Mouse (Mus musculus) embryonic facial prominence, embryonic 15.5 days (tissue): Measurements from ENCODE around the gene Brd3os. TPM values are rescaled to one million over a fixed set of nuclear protein-coding genes. Genes with fewer than 3 reads are reported as not detected.
A peak's percentile ranks its signal among the peaks of the same experiment; 100 is the strongest.

ENCODE experiments used
- ATAC-seq: fragments of 200-750 bp; cut with Nextera tagmentation; 2 replicates; pipeline ENCODE4 v1.8.0; 2017; ENCODE audit warnings: low read depth, moderate TSS enrichment; ENCODE audit not compliant: insufficient number of reproducible peaks, low FRiP score, low TSS enrichment
- H3K27ac ChIP-seq: fragments of 300-500 bp; sonication (generic); replicated peaks from 2 replicates; pipeline ENCODE4 v1.5.1; 2015; ENCODE audit warnings: mild to moderate bottlenecking, inconsistent platforms
- H3K27me3 ChIP-seq: fragments of 300-500 bp; sonication (generic); 2 replicates; pipeline ENCODE4 v1.6.1; 2015; ENCODE audit warnings: inconsistent platforms
- H3K36me3 ChIP-seq: fragments of 300-500 bp; sonication (generic); 2 replicates; pipeline ENCODE4 v1.6.1; 2015; ENCODE audit warnings: mild to moderate bottlenecking, inconsistent platforms
- H3K4me1 ChIP-seq: fragments of 300-500 bp; sonication (generic); 2 replicates; pipeline ENCODE4 v1.6.1; 2015; ENCODE audit warnings: inconsistent platforms
- H3K4me2 ChIP-seq: fragments of 300-500 bp; sonication (generic); replicated peaks from 2 replicates; pipeline ENCODE4 v1.6.1; 2015; ENCODE audit warnings: mild to moderate bottlenecking, inconsistent platforms
- H3K4me3 ChIP-seq: fragments of 300-500 bp; sonication (generic); replicated peaks from 2 replicates; pipeline ENCODE4 v1.5.1; 2015; ENCODE audit warnings: mild to moderate bottlenecking, inconsistent platforms
- H3K9ac ChIP-seq: fragments of 300-500 bp; sonication (generic); 2 replicates; pipeline ENCODE4 v1.6.1; 2015; ENCODE audit warnings: inconsistent platforms
- H3K9me3 ChIP-seq: fragments of 300-500 bp; sonication (generic); replicated peaks from 2 replicates; pipeline ENCODE4 v1.6.1; 2016; ENCODE audit warnings: inconsistent platforms
- WGBS: fragments of 180-500 bp; shearing (Covaris S2); methylation state at CpG from one replicate; pipeline ENCODE4 v1.1.7; 2015; 5-methylcytosine and 5-hydroxymethylcytosine counted together
- polyA plus RNA-seq: library from polyadenylated mRNA; unstranded; fragments of >200 nt; fragmentation: Nextera tagmentation; extraction: Ambion mirVana; gene quantifications from 2 replicates; pipeline ENCODE4 v1.2.1, GENCODE M21; 2015

Brd3os gene
- polyA plus RNA-seq, 1 experiment from 2014 or later = 17.0 TPM

- Histone ChIP-seq H3K9ac (no peak overlapping the region), H3K27me3 (no peaks in the 10 kb centered on the region), H3K27ac (no peak overlapping the region), H3K4me2 (peak overlapping the region; percentile 79), H3K4me3 (peak overlapping the region; percentile 69), H3K9me3 (no peaks in the 10 kb centered on the region), H3K36me3 (peaks cover 35% of the 10 kb centered on the region), H3K4me1 (peaks cover 26% of the 10 kb centered on the region)
- 77% methylated on average over 5 of the region's 5 CpGs for WGBS
- no peak for ATAC-seq
Observed at GRCm38 (mm10) chr2:27443450-27443708, 1.3 kb downstream of the Brd3os start.

GRCm38 (mm10) chr2:27445910-27446309 lies 3.8 kb downstream of the Brd3os start:
- H3K9me3 ChIP-seq = no peaks in the 10 kb centered on the region
- no peak for ATAC-seq
- no peaks in the 10 kb centered on the region for H3K27me3 ChIP-seq
- H3K4me3 ChIP-seq = no peak overlapping the region
- no peak overlapping the region for H3K9ac ChIP-seq
- peaks cover 59% of the 10 kb centered on the region for H3K36me3 ChIP-seq
- no peak overlapping the region for H3K4me2 ChIP-seq
- 81% methylated on average over 3 of the region's 3 CpGs for WGBS
- H3K4me1 ChIP-seq = peaks cover 24% of the 10 kb centered on the region
- H3K27ac ChIP-seq = no peak overlapping the region

GRCm38 (mm10) chr2:27446812-27447211 lies 4.7 kb downstream of the Brd3os start:
- Histone ChIP-seq H3K36me3 (peaks cover 68% of the 10 kb centered on the region), H3K4me1 (peaks cover 19% of the 10 kb centered on the region), H3K4me2 (no peak overlapping the region), H3K27ac (no peak overlapping the region), H3K4me3 (no peak overlapping the region), H3K27me3 (no peaks in the 10 kb centered on the region), H3K9ac (no peak overlapping the region), H3K9me3 (no peaks in the 10 kb centered on the region)
- ATAC-seq = no peak
- 92% methylated on average over 8 of the region's 8 CpGs for WGBS

- H3K27ac ChIP-seq = no peak overlapping the region
- peaks cover 11% of the 10 kb centered on the region for H3K4me1 ChIP-seq
- peaks cover 78% of the 10 kb centered on the region for H3K36me3 ChIP-seq
- H3K27me3 ChIP-seq = no peaks in the 10 kb centered on the region
- no peak overlapping the region for H3K4me3 ChIP-seq
- ATAC-seq = no peak
- H3K9me3 ChIP-seq = no peaks in the 10 kb centered on the region
- 84% methylated on average over 5 of the region's 5 CpGs for WGBS
- H3K9ac ChIP-seq = no peak overlapping the region
- no peak overlapping the region for H3K4me2 ChIP-seq
Observed at GRCm38 (mm10) chr2:27447782-27448181, 5.7 kb downstream of the Brd3os start.

GRCm38 (mm10) chr2:27450226-27450625 lies 8.1 kb downstream of the Brd3os start:
- Histone ChIP-seq H3K4me2 (no peak overlapping the region), H3K4me3 (no peak overlapping the region), H3K27ac (no peak overlapping the region), H3K36me3 (peaks cover 92% of the 10 kb centered on the region), H3K4me1 (no peaks in the 10 kb centered on the region), H3K9me3 (no peaks in the 10 kb centered on the region), H3K9ac (no peak overlapping the region), H3K27me3 (no peaks in the 10 kb centered on the region)
- ATAC-seq = no peak
- WGBS = 85% methylated on average over 14 of the region's 14 CpGs

- Histone ChIP-seq H3K4me2 (no peak overlapping the region), H3K9me3 (no peaks in the 10 kb centered on the region), H3K27me3 (no peaks in the 10 kb centered on the region), H3K4me1 (no peaks in the 10 kb centered on the region), H3K4me3 (no peak overlapping the region), H3K27ac (no peak overlapping the region), H3K9ac (no peak overlapping the region), H3K36me3 (peaks cover 96% of the 10 kb centered on the region)
- no peak for ATAC-seq
- WGBS = 81% methylated on average over 7 of the region's 7 CpGs
Observed at GRCm38 (mm10) chr2:27459735-27460134, 17.6 kb downstream of the Brd3os start.

GRCm38 (mm10) chr2:27460163-27460562 lies 18.0 kb downstream of the Brd3os start:
- Histone ChIP-seq H3K4me1 (no peaks in the 10 kb centered on the region), H3K27ac (no peak overlapping the region), H3K27me3 (no peaks in the 10 kb centered on the region), H3K9ac (no peak overlapping the region), H3K4me2 (no peak overlapping the region), H3K4me3 (no peak overlapping the region), H3K9me3 (no peaks in the 10 kb centered on the region), H3K36me3 (peaks cover 92% of the 10 kb centered on the region)
- WGBS = 86% methylated on average over 5 of the region's 5 CpGs
- no peak for ATAC-seq

- ATAC-seq = no peak
- H3K36me3 ChIP-seq = peaks cover 93% of the 10 kb centered on the region
- WGBS = 64% methylated on average over 9 of the region's 9 CpGs
Observed at GRCm38 (mm10) chr2:27460651-27461050, 18.5 kb downstream of the Brd3os start.

GRCm38 (mm10) chr2:27461881-27462660 lies 19.9 kb downstream of the Brd3os start:
- Histone ChIP-seq H3K27ac (no peak overlapping the region), H3K9ac (no peak overlapping the region), H3K36me3 (peaks cover 89% of the 10 kb centered on the region), H3K9me3 (no peaks in the 10 kb centered on the region), H3K4me2 (no peak overlapping the region), H3K4me1 (0 out of 2 replicates have a peak, but pooled peaks cover 4% of the 10 kb centered on the region), H3K27me3 (no peaks in the 10 kb centered on the region), H3K4me3 (no peak overlapping the region)
- ATAC-seq = no peak
- WGBS = 86% methylated on average over 4 of the region's 4 CpGs

More at GRCm38 (mm10) chr2:27460651-27461050, 18.5 kb downstream of the Brd3os start:
- Histone ChIP-seq H3K9ac (no peak overlapping the region), H3K4me3 (no peak overlapping the region), H3K9me3 (no peaks in the 10 kb centered on the region), H3K4me2 (no peak overlapping the region), H3K27me3 (no peaks in the 10 kb centered on the region), H3K4me1 (no peaks in the 10 kb centered on the region), H3K27ac (no peak overlapping the region)

- H3K9me3 ChIP-seq = no peaks in the 10 kb centered on the region
- H3K27ac ChIP-seq = no peak overlapping the region
- H3K4me2 ChIP-seq = no peak overlapping the region
- H3K9ac ChIP-seq = no peak overlapping the region
- H3K4me3 ChIP-seq = no peak overlapping the region
- WGBS = 84% methylated on average over 4 of the region's 4 CpGs
- no peak for ATAC-seq
- no peaks in the 10 kb centered on the region for H3K27me3 ChIP-seq
- H3K36me3 ChIP-seq = peaks cover 83% of the 10 kb centered on the region
- 0 out of 2 replicates have a peak, but pooled peaks cover 4% of the 10 kb centered on the region for H3K4me1 ChIP-seq
Observed at GRCm38 (mm10) chr2:27462901-27463300, 20.8 kb downstream of the Brd3os start.

- Histone ChIP-seq H3K27me3 (no peaks in the 10 kb centered on the region), H3K36me3 (peaks cover 24% of the 10 kb centered on the region), H3K9me3 (no peaks in the 10 kb centered on the region), H3K4me3 (no peak overlapping the region), H3K4me2 (no peak overlapping the region), H3K9ac (no peak overlapping the region), H3K27ac (no peak overlapping the region), H3K4me1 (peaks cover 60% of the 10 kb centered on the region)
- 68% methylated on average over 4 of the region's 4 CpGs for WGBS
- ATAC-seq = no peak
Observed at GRCm38 (mm10) chr2:27469292-27469990, 27.3 kb downstream of the Brd3os start.
